Mouse (Mus musculus) activated CD4-positive, CD25-positive, alpha-beta regulatory T cell, adult 9 weeks (primary cell): ENCODE measurements around the gene Rpl3l. TPM values are rescaled to one million over a fixed set of nuclear protein-coding genes. Genes with fewer than 3 reads are reported as not detected.

Source experiments
- polyA plus RNA-seq: library from polyadenylated mRNA; unstranded; fragments of 100-300 nt; shearing (Covaris generic); gene quantifications from one replicate; pipeline ENCODE4 v1.2.1, GENCODE M21; 2017

The Rpl3l gene
- polyA plus RNA-seq, result not detected

DNA sequence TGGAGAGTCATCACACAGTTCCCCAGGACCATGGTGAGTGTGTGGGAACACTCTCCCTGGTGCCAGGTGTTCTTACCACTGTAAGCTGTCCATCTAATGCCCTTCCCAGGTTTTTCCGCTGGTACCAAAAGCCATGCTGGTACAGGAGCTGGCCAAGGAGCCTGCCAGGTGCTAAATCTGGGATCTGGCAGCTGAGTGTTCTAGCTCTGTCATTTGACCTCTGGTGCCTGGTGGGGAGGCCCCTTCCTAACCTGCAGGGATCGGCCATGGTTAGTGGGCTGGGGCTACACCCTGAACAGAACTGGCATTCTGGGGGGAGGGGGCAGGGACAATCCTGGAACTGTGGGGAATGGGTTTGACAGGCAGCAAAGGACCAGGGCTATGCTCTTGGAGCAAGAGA is at the start of gene Rpl3l:
Gene Rpl3l (plus strand): TSS at position 203 of the 400 bp plus-strand sequence.

DNA sequence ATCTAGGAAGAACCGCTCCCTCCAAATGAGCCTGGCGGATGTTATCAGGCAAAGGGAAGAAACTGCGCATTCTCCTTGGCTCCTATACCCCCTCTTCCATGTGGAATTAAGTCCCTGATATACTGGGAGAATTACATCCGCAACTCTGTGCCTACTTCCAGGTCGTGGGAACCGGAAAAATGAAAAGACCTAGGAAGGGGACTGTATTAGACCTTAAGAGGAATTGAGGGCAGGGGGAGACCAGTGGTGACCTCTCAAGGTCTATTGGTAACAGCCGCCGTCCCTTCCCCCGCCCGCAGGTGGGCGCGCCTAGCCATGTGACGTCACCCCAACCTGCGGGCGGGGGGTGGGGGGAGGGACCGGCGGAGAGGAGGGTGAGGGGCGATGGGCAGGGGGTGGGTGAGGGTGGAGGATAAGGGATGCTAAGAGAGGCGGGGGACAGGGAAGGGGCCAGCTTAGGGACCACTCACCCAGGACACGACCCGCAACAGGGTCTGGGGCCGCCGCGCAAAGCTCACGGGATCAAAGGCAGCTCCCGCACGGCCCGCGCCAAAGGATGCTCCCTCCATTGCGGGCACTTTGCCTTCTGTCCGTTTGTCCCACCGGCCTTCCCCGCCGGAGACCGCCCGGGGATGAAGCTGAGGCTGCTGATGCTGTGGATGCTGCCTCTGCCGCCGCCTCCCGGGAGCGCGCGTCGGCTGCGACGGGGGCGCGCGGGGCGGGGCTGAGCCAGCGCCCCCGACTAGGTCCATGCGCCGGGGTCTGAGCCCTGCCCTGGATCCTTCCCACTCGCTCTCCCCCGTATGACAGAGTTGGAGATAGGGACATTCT is 38.2 kb upstream of the Rpl3l start, which contains the start of gene Syngr3:
Gene Syngr3 (minus strand): TSS at position 705 of the 831 bp plus-strand sequence.

DNA sequence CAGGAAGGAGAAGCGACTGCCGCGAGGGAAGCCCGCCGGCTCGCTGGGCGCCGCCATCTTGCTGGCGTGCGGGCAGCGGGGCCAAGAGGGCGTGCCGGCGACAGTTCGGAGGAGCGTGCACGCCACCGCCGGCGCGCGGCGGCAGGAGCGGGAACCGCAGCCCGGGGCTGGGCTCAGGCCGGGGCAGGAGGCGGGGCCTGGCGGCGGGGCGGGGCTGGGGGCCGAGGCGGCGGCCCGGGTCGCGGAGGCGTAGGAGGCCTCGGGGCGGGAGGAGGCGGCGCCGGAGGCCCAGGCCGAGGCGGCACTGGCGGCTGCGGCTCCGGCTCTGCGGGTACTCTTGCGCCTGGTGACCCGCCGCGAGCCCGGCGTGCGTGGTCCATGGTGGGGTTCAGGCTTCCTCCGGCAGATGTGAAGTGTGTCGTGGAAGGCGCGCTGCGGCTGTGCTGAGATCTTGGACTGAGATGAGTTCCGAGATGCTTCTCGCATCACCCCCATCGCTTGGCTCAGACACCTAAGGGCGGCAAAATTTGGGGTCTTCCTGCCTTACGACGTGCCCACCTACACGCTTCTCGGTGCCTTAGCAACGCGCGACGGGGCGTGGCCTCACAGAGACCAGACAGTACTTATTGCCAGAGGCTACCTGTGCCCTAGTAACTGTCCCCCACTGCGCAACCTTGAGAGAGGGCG is 31.5 kb upstream of the Rpl3l start, which contains the start of the genes Gfer and Noxo1:
Gene Gfer (minus strand): TSS at position 146 of the 687 bp plus-strand sequence.
Gene Noxo1 (plus strand): TSS at position 224 of the 687 bp plus-strand sequence.

DNA sequence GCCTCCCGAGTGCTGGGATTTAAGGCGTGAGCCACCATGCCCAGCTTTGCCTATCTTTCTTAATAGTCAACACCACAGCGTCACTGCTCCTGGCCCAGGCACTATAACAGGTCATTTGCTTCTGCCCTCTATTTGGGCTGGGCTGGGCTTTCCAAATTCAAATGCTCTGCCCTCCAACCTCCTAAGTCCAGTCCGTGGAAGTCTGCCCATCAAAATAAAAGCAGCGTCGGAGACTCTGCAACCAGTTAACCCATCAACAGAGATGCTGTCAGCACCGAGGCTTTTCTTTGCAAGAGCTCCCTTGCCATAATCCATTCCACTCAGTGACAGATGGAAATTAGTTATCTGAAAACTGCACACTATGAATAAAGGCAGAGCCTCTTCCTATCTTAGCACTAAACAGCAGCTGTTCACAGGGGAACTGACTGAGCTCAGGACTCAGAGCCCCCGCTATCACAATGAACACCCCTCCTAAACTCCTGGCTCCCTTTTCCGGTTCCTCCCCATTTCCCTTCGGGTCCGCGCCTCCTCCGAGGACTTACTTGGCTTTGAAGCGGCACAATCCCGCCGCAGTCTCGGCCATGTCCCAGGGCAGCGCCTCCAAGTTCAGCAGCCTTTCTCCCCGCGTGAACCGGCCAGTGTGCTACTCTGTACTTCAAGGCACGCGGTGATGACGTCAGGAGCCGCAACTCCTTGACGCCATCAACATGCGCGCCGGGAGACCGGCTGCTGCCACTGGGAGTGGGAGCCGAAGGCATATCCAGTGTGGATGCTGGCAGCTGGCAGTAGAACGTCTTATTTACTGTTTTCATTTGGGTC is 20.4 kb upstream of the Rpl3l start, which contains the start of gene Tbl3:
Gene Tbl3 (minus strand): TSS at position 679 of the 819 bp plus-strand sequence.

DNA sequence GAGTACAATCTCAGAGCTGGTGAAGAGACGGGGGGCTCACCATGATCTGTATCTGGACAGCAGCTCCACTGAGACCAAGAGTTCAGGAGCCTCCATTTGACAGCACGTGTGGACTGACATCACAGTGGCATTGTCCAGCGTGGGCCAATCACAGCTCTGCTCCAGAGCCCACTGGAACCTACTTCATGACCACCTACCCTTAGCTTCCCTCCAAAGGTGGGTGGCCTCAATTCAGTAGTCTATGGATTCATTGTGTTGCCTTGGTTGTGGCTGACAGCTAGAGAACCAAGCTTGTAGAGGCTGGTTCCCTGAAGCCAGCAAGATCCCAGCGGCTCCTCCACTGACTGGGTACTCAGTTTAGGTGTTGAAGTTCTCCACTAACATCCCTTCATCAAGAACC is 9.7 kb upstream of the Rpl3l start, which contains the start of the genes Rnf151 and Rps2:
Gene Rnf151 (minus strand): TSS at position 121 of the 400 bp plus-strand sequence.
Gene Rps2 (plus strand): TSS at position 174 of the 400 bp plus-strand sequence.

DNA sequence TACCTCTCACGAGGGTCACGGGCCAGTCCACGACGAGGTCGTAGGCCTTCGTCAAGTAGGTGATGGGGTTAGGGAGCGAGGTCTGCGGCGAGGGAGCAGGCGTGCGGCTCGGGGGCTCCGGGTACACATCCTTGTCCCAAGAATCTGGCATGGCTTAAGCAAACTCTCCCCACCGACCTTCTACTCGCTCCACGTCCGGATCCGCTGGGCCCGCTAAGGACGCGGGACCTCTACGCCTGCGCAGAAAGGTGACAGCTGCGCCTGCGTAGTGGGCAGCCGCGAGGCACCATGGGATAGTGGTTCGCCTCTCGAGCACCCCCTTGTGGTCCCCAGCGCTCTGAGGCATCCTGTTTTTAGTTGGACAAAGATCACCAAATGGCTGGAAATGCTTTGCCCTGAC is 3.4 kb upstream of the Rpl3l start, which contains the start of gene Ndufb10:
Gene Ndufb10 (minus strand): TSS at position 295 of the 400 bp plus-strand sequence.

DNA sequence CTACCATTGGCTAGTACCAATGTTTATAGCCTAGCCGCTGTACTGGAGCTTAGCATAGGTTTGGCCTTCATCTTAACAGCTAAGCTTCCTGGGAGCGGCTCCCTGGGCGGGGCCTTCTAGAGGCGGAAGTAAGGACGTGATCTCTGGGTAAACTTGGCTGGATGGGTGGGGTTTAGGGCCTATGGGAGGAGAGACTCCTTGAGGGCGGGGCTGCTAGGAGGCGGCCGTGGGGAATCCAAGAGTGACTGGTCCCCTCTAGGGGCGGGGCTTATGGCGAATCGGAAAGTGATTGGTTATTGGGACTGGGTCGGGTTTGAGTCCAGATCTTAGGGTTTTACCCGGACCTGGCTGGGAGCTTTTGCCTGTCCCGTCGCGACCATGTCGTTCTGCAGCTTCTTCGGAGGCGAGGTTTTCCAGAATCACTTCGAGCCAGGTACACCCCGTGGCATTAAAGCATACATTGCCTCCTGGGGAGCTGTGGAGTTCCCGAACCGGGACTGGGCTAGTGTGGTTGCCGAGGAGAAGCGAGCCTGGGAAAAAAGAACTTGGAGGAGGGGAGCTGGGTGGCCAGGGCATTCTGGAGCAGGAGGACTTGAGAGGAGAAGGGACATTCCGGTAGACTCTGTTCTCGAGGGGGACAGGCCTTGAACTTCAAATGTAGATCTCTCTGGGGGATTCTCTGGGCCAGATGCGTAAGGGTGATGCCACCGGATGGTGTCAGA is 8.9 kb downstream of the Rpl3l start, which contains the start of gene Msrb1:
Gene Msrb1 (plus strand): TSS at position 313 of the 722 bp plus-strand sequence.

DNA sequence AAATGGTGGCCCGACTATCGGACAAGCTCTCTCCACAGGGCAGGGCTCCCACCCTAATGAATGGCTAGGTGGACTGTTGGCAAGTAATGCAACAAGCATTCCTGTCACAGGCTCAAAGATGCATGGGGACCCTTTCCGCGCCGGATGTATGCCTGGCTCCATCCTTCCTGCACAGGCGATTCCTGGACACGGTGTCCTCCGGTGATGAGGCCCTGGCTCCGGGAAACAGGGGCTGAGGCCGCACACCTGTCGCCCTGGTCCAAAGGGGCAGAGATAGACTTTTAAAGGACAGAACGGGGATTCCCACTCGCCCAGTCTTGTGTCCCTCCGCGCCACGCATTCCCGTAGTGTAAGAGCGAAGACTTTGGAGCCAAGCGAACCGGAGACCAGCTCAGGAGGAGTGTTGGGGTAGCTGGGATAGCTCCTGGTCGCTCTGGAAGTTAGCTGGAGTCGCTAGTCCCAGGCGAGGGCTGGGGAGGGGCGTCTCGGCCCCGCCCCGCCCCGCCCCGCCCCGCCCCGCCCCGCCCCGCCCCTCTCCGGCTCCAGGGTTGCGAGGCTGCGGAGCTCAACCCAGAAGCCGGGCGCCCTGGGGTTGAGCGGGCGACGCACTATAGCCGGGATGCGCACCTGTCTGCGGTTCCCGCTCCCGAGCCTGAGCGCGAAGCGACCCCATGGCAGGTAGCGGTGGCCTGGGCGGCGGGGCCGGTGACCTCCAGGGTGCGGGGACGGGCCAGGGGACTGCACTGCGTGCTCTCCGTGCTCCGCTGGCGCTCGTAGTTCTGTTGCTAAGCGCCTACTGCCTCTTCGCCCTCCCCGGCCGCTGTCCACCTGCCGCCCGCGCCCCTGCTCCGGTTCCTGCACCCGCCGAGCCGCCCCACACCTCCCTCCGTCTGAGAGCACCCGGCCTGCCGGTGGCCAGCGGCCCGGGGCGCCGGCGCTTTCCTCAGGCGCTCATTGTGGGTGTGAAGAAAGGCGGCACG is 25.1 kb downstream of the Rpl3l start, which contains the start of gene Hs3st6:
Gene Hs3st6 (plus strand): TSS at position 574 of the 980 bp plus-strand sequence.

Other genes with a start within 250 kb of the Rpl3l start
- 28.4 TPM for gene Mlst8, start 248.7 kb upstream of the Rpl3l start, polyA plus RNA-seq
- 0.11 TPM for gene Caskin1, start 239.2 kb upstream of the Rpl3l start, polyA plus RNA-seq
- gene Traf7, start 199.9 kb upstream of the Rpl3l start, polyA plus RNA-seq, result 97.6 TPM
- 6.5 TPM for gene Rab26, start 193.6 kb upstream of the Rpl3l start, polyA plus RNA-seq
- 17.8 TPM for gene Pkd1, start 178.0 kb upstream of the Rpl3l start, polyA plus RNA-seq
- gene Tsc2, start 95.2 kb upstream of the Rpl3l start, polyA plus RNA-seq, result 48.8 TPM
- gene Nthl1, start 95.1 kb upstream of the Rpl3l start, polyA plus RNA-seq, result 6.0 TPM
- not detected for gene Slc9a3r2, start 77.5 kb upstream of the Rpl3l start, polyA plus RNA-seq
- not detected for gene Npw, start 69.4 kb upstream of the Rpl3l start, polyA plus RNA-seq
- 2.3 TPM for gene Zfp598, start 58.1 kb upstream of the Rpl3l start, polyA plus RNA-seq
- gene Syngr3, start 37.9 kb upstream of the Rpl3l start, polyA plus RNA-seq, result 0.88 TPM
- 7.8 TPM for gene Gfer, start 31.7 kb upstream of the Rpl3l start, polyA plus RNA-seq
- gene Noxo1, start 31.6 kb upstream of the Rpl3l start, polyA plus RNA-seq, result 1.4 TPM
- 60.9 TPM for gene Tbl3, start 20.2 kb upstream of the Rpl3l start, polyA plus RNA-seq
- not detected for gene Rnf151, start 9.8 kb upstream of the Rpl3l start, polyA plus RNA-seq
- gene Rps2, start 9.7 kb upstream of the Rpl3l start, polyA plus RNA-seq, result 789 TPM
- 222 TPM for gene Ndufb10, start 3.3 kb upstream of the Rpl3l start, polyA plus RNA-seq
- gene Msrb1, start 8.8 kb downstream of the Rpl3l start, polyA plus RNA-seq, result 16.1 TPM
- gene Hs3st6, start 25.2 kb downstream of the Rpl3l start, polyA plus RNA-seq, result not detected
- not detected for gene Meiob, start 76.5 kb downstream of the Rpl3l start, polyA plus RNA-seq
- gene Hagh, start 112.3 kb downstream of the Rpl3l start, polyA plus RNA-seq, result 43.5 TPM
- 2.6 TPM for gene Fahd1, start 122.5 kb downstream of the Rpl3l start, polyA plus RNA-seq
- gene Igfals, start 138.2 kb downstream of the Rpl3l start, polyA plus RNA-seq, result not detected
- 111 TPM for gene Nubp2, start 158.5 kb downstream of the Rpl3l start, polyA plus RNA-seq
- gene Spsb3, start 158.8 kb downstream of the Rpl3l start, polyA plus RNA-seq, result 58.7 TPM
- gene Eme2, start 167.3 kb downstream of the Rpl3l start, polyA plus RNA-seq, result 53.5 TPM
- gene Mrps34, start 167.3 kb downstream of the Rpl3l start, polyA plus RNA-seq, result 46.4 TPM
- gene Nme3, start 168.7 kb downstream of the Rpl3l start, polyA plus RNA-seq, result 67.3 TPM
- 60.4 TPM for gene Mapk8ip3, start 209.2 kb downstream of the Rpl3l start, polyA plus RNA-seq
- 38.0 TPM for gene Jpt2, start 232.9 kb downstream of the Rpl3l start, polyA plus RNA-seq